Mouse (Mus musculus) telencephalon, adult 2 months (tissue): ENCODE results near the gene St6galnac3.
"Not testable (repeated sequence)": the region's sequence is repeated elsewhere in the genome, so short reads cannot be mapped to it uniquely, and the experiment has no call there.

ENCODE experiments used
- DNase-seq: peaks from one replicate; pipeline ENCODE4 v3.0.0-alpha.2; 2011; ENCODE audit warnings: low read depth, low spot score

St6galnac3 gene

GRCm38 (mm10) chr3:153414132-153414531 is 310.8 kb downstream of the St6galnac3 start:
- DNase-seq, result no peak

GRCm38 (mm10) chr3:153409286-153409685 is 315.7 kb downstream of the St6galnac3 start:
- no peak for DNase-seq

GRCm38 (mm10) chr3:153408361-153408760 is 316.6 kb downstream of the St6galnac3 start:
- no peak for DNase-seq

- no peak for DNase-seq
Measured at GRCm38 (mm10) chr3:153407698-153408097, 317.3 kb downstream of the St6galnac3 start.

- no peak for DNase-seq
Measured at GRCm38 (mm10) chr3:153406858-153407257, 318.1 kb downstream of the St6galnac3 start.

GRCm38 (mm10) chr3:153406220-153406619 is 318.8 kb downstream of the St6galnac3 start:
- DNase-seq, result no peak

- no peak for DNase-seq
Measured at GRCm38 (mm10) chr3:153405643-153406042, 319.3 kb downstream of the St6galnac3 start.

GRCm38 (mm10) chr3:153400259-153400658 is 324.7 kb downstream of the St6galnac3 start:
- DNase-seq, result no peak

- no peak for DNase-seq
Measured at GRCm38 (mm10) chr3:153399574-153399973, 325.4 kb downstream of the St6galnac3 start.

- no peak for DNase-seq
Measured at GRCm38 (mm10) chr3:153397726-153398125, 327.2 kb downstream of the St6galnac3 start.

- peak; percentile 52 for DNase-seq
Measured at GRCm38 (mm10) chr3:153396375-153397068, 328.5 kb downstream of the St6galnac3 start.

- peak; percentile 58 for DNase-seq
Measured at GRCm38 (mm10) chr3:153395351-153395750, 329.6 kb downstream of the St6galnac3 start.

GRCm38 (mm10) chr3:153394751-153395150 is 330.2 kb downstream of the St6galnac3 start:
- no peak for DNase-seq

GRCm38 (mm10) chr3:153394224-153394623 is 330.8 kb downstream of the St6galnac3 start:
- no peak for DNase-seq

- DNase-seq, result not testable (repeated sequence)
Measured at GRCm38 (mm10) chr3:153391451-153391850, 333.5 kb downstream of the St6galnac3 start.

GRCm38 (mm10) chr3:153384651-153385050 is 340.3 kb downstream of the St6galnac3 start:
- DNase-seq, result not testable (repeated sequence)

GRCm38 (mm10) chr3:153383656-153384055 is 341.3 kb downstream of the St6galnac3 start:
- no peak for DNase-seq

- DNase-seq, result no peak
Measured at GRCm38 (mm10) chr3:153365057-153365755, 359.8 kb downstream of the St6galnac3 start.

- DNase-seq, result no peak
Measured at GRCm38 (mm10) chr3:153364366-153364765, 360.6 kb downstream of the St6galnac3 start.

GRCm38 (mm10) chr3:153359966-153360365 is 365.0 kb downstream of the St6galnac3 start:
- DNase-seq, result no peak

- no peak for DNase-seq
Measured at GRCm38 (mm10) chr3:153356071-153356470, 368.9 kb downstream of the St6galnac3 start.

GRCm38 (mm10) chr3:153354988-153355297 is 370.0 kb downstream of the St6galnac3 start:
- DNase-seq, result no peak
